Mouse (Mus musculus) left cerebral cortex, adult 8-10 months (tissue): ENCODE data around the gene Tmem136. TPM values are rescaled to one million over a fixed set of nuclear protein-coding genes. Genes with fewer than 3 reads are reported as not detected.
A peak's percentile ranks its signal among the peaks of the same experiment; 100 is the strongest.

Source experiments
- DNase-seq, 2 experiments: peaks; one replicate each; pipeline ENCODE4 v3.0.0; 2022; ENCODE audit warnings: low spot score in 2 of 2
- total RNA-seq, 4 experiments: library from RNA; stranded (reverse); gene quantifications; 2 replicates each; pipeline ENCODE4 v1.2.4; 2022

Tmem136 gene
- total RNA-seq, 4 experiments from 2014 or later: 14.8 to 18.3 (median 15.7) TPM

- DNase-seq: no peak
Measured at GRCm38 (mm10) chr9:43108721-43109120, 7.6 kb downstream of the Tmem136 start.

DNA sequence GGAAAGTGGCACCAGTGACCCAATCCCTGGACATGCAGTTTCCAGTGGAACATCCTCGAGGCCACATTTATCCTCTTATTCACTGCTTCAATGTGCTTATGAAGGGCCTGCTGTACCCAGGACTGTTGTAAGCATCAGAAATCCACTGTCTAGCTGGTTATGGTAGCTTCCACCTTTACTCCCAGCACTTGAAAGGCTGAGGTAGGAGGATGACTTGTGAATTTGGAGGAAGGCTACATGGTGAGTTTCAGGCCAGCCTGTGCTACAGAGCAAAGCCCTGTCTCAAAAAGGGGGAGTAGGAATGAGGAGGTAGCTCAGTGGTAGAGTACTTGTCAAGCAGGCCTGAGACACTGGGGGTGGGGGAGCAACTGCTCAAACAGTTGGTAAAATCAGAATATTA lies 8.3 kb downstream of the Tmem136 start:
- no peak for DNase-seq

DNA sequence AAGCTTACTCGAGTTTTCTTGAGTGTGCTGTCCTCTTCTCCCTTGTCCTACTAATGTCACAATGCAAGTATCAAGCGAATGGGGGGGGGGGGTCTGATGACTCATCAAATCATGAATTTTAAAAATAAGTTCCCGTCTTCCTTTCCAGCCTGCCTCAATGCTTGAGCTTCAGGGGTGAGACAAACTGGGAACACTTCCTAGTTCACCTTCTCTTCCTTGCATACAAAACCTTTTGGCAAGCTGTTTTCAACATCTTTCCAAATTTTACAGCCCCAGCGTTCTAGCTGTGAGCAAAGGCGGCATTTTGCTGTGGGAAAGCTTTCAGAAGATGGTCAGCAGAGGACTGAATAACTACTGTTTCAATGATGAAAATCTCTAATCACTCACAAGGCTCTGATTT lies 8.8 kb downstream of the Tmem136 start:
- DNase-seq: no peak

DNA sequence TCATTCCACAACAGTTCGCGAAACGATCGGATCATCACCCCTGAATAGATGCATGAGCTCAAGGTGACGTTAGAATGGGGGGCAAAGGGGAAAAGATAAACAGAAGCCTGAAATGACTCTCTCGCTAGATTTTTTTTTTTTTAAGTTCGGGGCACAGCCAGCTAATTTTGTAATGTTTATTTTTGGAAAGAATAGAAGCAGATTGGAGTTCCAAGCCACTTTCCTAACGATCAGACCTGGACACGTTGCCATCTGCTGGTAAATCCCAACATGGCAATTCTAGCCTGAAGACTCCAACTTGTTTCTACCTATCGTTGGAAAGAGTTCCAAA lies 9.2 kb downstream of the Tmem136 start, which contains the start of gene Arhgef12:
TSS of gene Arhgef12 (minus strand) at position 53 of the 331 bp plus-strand sequence.
- no peak for DNase-seq

- DNase-seq: no peak
Measured at GRCm38 (mm10) chr9:43106426-43107186, 9.8 kb downstream of the Tmem136 start.

- peak; percentile 75 to 88 for DNase-seq
Measured at GRCm38 (mm10) chr9:43105664-43106361, 10.6 kb downstream of the Tmem136 start.

DNA sequence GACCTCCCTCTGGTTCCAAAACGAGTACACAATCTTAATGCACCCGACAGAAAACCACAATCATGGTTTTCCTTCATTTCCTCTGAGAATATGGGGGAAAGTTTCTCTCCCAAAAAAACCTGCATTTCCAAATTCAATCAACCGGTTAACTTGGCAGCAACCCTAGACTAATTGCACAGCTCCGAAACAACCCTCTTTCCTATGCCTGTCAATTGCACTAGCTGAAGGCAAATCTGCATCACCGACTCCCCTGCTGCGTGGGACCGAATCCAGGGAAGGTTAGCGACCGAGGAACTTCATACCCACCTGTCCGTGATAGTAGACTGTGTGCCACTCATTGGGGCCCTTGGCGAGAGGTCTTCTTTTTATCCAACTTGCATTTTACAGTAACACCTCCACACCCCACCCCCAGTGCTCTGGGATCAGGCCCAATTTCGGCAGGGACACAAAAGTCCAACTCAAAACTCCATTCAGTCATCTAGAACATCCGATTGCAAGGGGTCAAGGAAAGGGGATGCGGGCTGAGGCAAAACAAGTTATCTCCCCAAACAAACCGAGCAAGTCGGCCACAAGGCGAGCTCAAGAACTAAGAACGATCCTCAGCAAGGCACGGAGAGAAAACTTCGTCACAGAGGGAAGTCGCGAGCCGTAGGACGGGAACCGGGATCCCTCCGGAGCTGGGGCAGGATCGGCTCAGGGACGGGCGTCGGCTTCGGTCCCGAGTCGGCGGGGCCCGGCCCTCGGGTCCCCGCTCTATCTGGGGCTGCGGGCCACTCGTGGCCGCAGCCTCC lies 11.3 kb downstream of the Tmem136 start:
- DNase-seq: peak in 1 of 2 experiments; percentile 38

DNA sequence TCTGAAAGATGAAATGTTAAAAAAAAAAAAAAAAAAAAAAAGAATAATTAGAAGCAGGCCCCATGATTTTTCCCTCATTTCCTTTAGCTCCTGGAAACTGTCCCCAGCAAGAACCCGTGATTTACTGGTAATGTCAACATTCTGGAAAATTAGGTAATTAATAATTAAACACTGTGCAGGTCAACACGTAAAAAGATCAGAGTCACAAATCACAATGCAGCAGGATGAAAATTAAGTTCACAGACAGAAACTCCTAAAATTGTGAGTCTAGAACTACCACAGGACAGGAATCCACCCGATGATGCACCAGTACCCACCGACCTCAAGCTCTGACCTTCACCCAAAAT lies 11.9 kb downstream of the Tmem136 start:
- DNase-seq: no peak

DNA sequence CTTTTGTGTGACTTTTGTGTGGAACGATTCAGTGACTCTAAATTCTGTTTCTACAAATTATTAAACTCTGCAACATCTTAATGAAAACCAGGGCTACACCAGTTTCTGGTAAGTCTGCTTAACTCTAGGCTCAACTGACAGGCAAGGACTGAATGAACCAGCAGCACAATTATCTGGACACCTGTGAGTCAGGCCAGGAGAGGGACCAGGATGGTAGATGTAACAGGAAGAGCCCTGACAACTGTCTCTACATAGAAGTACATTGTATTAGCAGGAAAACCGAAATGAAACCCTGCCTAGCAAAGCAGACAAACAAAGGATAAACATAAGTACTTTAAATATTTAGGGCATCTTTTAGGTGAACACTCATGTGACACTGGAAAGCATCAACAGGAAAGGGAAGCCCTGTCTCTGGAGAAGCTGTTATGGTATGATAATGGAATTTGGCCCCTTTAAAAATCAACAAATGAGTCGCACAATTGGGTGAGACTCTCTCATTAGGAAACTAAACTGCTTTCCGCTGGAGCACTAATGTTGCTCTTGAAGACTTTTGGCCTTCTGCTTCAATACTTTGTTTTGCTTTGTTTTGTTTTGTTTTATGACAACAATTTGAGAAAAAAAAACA lies 12.6 kb downstream of the Tmem136 start:
- no peak for DNase-seq

DNA sequence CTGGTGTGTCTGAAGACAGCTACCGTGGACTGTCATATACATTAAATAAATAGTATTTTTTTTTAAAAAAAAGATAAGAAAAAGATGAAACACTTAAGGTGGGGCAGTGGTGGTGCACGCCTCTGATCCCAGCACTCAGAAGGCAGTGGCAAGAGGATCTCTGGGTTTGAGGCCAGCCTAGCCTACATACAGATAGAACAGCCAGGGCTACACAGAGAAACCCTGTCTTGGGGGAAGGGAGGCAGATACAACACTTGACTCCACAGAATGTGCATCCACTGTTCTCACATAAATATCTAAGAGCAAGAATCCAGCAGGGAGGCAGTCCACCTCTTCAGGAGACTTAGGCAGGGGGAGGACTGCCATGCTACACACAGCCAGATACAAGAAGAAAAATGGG lies 13.4 kb downstream of the Tmem136 start:
- DNase-seq: no peak

- no peak for DNase-seq
Measured at GRCm38 (mm10) chr9:43101936-43102595, 14.3 kb downstream of the Tmem136 start.

GRCm38 (mm10) chr9:43098922-43099321 lies 17.4 kb downstream of the Tmem136 start:
- no peak for DNase-seq

- no peak for DNase-seq
Measured at GRCm38 (mm10) chr9:43097801-43098557, 18.4 kb downstream of the Tmem136 start.

DNA sequence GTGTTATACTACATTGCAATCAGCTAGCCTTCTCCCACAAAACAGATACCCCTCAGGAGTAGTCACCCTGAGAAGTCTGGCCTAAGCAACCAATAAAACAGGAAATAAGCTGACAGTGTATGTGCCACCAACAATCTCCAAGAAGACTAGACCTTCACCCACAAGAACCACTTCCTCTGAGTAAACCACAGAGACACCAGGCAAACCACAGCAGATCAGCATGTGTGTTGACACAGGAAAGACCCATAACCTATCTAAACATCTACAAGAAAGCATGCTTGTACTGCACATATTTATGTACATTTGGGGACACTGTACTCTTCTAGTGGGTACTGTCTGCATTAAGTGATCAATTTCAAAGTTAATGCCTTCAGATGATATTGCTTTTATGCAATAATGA lies 20.0 kb downstream of the Tmem136 start:
- DNase-seq: no peak

- DNase-seq: no peak
Measured at GRCm38 (mm10) chr9:43094828-43095227, 21.5 kb downstream of the Tmem136 start.

GRCm38 (mm10) chr9:43093803-43094202 lies 22.6 kb downstream of the Tmem136 start:
- DNase-seq: no peak

DNA sequence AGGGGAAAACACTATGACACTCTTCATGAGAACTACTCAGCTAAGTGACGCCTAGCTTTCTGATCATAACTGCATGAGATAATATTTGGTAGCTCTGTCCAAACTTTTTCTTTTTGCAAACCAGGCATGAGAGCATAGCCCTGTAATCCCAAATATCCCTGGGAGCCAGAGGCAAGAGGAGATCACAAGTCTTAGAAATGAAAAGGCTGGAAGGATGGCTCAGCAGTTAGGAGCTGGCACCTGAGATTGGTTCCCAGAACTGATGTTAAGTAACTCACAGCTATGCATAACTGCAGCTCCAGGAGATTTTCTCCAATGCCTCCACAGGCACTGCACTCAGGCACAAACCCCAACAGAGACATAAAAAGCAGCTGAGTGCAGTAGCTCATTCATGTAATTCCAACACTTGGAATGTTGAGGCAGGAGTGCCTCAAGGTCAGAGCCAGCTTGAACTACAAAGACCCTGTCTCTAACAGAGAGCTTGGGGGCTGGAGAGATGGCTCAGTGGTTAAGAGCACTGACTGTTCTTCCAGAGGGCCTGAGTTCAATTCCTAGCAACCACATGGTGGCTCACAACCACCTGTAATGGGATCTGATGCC lies 30.6 kb downstream of the Tmem136 start:
- no peak for DNase-seq

DNA sequence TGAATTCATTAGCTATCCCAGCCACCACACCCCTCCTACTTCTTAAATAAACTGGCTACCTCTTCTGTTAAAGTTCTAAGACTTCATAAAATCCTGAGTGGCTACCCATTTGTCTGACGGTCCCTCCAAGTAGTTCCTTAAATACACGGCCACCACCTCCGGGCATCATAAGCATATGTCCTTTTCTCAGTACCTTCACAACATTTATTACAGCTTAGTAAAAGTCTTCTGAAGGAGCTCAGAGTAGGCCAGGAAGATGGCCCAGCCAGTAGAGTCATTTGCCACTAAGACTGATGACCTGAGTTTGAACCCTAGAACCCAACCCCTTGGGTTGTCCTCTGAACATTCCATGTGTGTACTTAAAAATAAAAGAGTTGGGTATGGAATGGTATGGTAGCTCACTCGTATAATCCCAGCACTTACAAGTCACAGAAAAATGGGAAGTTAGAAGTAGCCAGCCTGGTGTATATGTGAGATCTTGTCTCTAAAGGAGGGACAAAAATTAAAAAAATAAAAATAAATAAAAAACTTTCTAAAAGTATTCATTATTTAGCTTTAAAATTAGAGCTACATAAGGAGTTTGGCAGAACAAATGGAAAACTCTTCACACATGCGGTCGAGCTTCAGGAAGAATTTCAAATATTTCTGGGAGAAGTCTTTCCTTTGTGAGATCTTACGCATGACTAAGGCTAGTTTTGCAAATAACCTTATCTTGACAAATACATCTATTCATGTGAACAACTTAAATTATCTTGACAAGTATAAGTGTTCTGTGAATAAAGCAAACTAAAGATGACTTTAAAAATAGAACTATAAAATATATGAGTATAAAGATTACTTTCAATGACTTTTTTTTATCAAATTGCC lies 31.6 kb downstream of the Tmem136 start:
- no peak for DNase-seq

DNA sequence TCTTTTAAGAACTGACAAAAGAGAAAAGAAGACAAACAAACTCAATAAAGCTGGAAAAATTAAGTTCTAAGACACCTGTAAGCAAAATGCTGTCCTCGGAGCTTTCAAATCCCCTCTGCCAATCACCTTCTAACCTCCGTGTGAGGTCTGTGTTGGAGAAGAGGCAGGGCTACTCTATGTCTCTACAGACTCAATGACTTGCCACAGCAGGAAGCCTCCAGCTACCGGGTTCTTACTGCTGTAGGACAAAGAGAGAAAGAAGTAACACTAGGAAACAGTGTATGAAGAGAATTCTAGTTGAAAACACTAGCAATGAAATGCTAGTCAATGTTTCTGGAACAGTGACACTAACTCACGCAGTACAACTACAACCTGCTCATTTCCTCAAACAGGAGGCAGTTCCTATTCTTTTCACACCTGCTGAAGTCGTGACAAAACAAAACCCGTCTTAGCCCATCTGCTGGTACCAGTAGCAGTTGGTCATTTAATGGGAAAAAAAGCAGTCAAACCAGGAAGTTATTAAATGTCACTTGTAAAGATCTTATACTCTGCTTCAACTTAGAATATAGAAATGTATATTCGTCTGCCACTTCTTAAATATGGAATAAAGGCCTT lies 32.8 kb downstream of the Tmem136 start:
- no peak for DNase-seq
